Mouse (Mus musculus): ENCODE results near the gene Lrrtm3.
A peak's percentile ranks its signal among the peaks of the same experiment; 100 is the strongest.

The Lrrtm3 gene

GRCm38 (mm10) chr10:64041218-64041617 is 48.9 kb downstream of the Lrrtm3 start:
- peak in 1 of 2 experiments; percentile 56 for DNase-seq

- peak; percentile 89 to 93 for DNase-seq
Measured at GRCm38 (mm10) chr10:64039760-64040535, 50.1 kb downstream of the Lrrtm3 start.

- DNase-seq = peak; percentile 14 to 43
Measured at GRCm38 (mm10) chr10:64030901-64031300, 59.2 kb downstream of the Lrrtm3 start.

- no peak for DNase-seq
Measured at GRCm38 (mm10) chr10:64023340-64023739, 66.7 kb downstream of the Lrrtm3 start.

- no peak for DNase-seq
Measured at GRCm38 (mm10) chr10:64020347-64020746, 69.7 kb downstream of the Lrrtm3 start.

GRCm38 (mm10) chr10:64001996-64002395 is 88.1 kb downstream of the Lrrtm3 start:
- no peak for DNase-seq

GRCm38 (mm10) chr10:64001531-64001930 is 88.5 kb downstream of the Lrrtm3 start:
- DNase-seq = no peak

GRCm38 (mm10) chr10:63994251-63994650 is 95.8 kb downstream of the Lrrtm3 start:
- DNase-seq = no peak

- DNase-seq = no peak
Measured at GRCm38 (mm10) chr10:63985576-63985975, 104.5 kb downstream of the Lrrtm3 start.

GRCm38 (mm10) chr10:63979410-63979809 is 110.7 kb downstream of the Lrrtm3 start:
- no peak for DNase-seq

GRCm38 (mm10) chr10:63978969-63979368 is 111.1 kb downstream of the Lrrtm3 start:
- no peak for DNase-seq

- DNase-seq = no peak
Measured at GRCm38 (mm10) chr10:63978535-63978934, 111.5 kb downstream of the Lrrtm3 start.

- DNase-seq = no peak
Measured at GRCm38 (mm10) chr10:63978101-63978500, 112.0 kb downstream of the Lrrtm3 start.

GRCm38 (mm10) chr10:63972300-63972699 is 117.8 kb downstream of the Lrrtm3 start:
- DNase-seq = no peak

GRCm38 (mm10) chr10:63954308-63954930 is 135.7 kb downstream of the Lrrtm3 start:
- DNase-seq = peak; percentile 57 to 58

GRCm38 (mm10) chr10:63951481-63951880 is 138.6 kb downstream of the Lrrtm3 start:
- DNase-seq = no peak

- no peak for DNase-seq
Measured at GRCm38 (mm10) chr10:63950867-63951266, 139.2 kb downstream of the Lrrtm3 start.

- DNase-seq = peak; percentile 20 to 56
Measured at GRCm38 (mm10) chr10:63947266-63947665, 142.8 kb downstream of the Lrrtm3 start.

GRCm38 (mm10) chr10:63945534-63945933 is 144.5 kb downstream of the Lrrtm3 start:
- no peak for DNase-seq

- peak; percentile 43 to 58 for DNase-seq
Measured at GRCm38 (mm10) chr10:63933946-63934345, 156.1 kb downstream of the Lrrtm3 start.

- no peak for DNase-seq
Measured at GRCm38 (mm10) chr10:63927334-63927733, 162.7 kb downstream of the Lrrtm3 start, which contains the start of gene Gm10118. Gene Gm10118, minus strand, starts transcription at chr10:63927434.

- no peak for DNase-seq
Measured at GRCm38 (mm10) chr10:63908878-63909277, 181.2 kb downstream of the Lrrtm3 start.

- DNase-seq = peak; percentile 10 to 43
Measured at GRCm38 (mm10) chr10:63899891-63900290, 190.2 kb downstream of the Lrrtm3 start.

- no peak for DNase-seq
Measured at GRCm38 (mm10) chr10:63894612-63895011, 195.5 kb downstream of the Lrrtm3 start.
